Mouse (Mus musculus) 3134 (cell line): ENCODE measurements at regions not wholly inside any gene's neighbourhood (a gene's known extent, or its start where the extent isn't known, plus 50 kb on each side); places are given as distances from the start of the nearest gene placed in this dataset.

Experiments
- DNase-seq: peaks from one replicate; pipeline ENCODE4 v3.0.0-alpha.2; 2011; ENCODE audit warnings: low spot score; ENCODE audit not compliant: insufficient read length; ENCODE audit errors: extremely low read depth

GRCm38 (mm10) chr15:67235107-67235785, 734.5 kb upstream of the Lrrc6 start:
- no peak for DNase-seq

- no peak for DNase-seq
Measured at GRCm38 (mm10) chr15:67229359-67229758, 728.6 kb upstream of the Lrrc6 start.

GRCm38 (mm10) chr15:67228633-67229032, 727.9 kb upstream of the Lrrc6 start:
- no peak for DNase-seq

- no peak for DNase-seq
Measured at GRCm38 (mm10) chr15:67227456-67228164, 726.9 kb upstream of the Lrrc6 start.

GRCm38 (mm10) chr15:67226900-67227299, 726.2 kb upstream of the Lrrc6 start:
- DNase-seq: no peak
